Mouse (Mus musculus) frontal cortex, postnatal 10 days (tissue): ENCODE data around the gene Strada.
"Not testable (repeated sequence)": the region's sequence is repeated elsewhere in the genome, so short reads cannot be mapped to it uniquely, and the experiment has no call there.

Source experiments
- DNase-seq, 2 experiments: peaks; one replicate each; pipeline ENCODE4 v3.0.0; 2022; ENCODE audit warnings: low spot score in 2 of 2, mixed read lengths in 1 of 2

The Strada gene

DNA sequence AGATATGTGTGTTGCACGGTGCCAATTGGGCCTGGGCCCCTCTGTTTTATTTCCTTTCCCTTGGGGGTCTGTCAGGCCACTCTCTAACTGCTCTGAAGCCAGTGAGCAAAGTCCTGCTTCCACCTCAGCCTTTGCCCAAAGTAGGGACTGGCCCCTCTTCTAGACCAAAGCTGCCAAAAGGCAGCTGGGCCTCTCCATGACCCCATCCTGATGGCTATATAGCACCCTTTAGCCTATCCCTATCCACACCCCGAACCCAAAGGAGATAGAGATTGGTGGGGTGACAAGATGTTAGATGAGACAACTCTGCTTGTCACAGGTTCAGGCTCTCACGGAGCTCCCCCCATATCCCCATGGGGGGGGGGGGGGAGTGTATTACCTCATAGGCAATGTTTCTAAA is 46.2 kb downstream of the Strada start:
- no peak for DNase-seq

DNA sequence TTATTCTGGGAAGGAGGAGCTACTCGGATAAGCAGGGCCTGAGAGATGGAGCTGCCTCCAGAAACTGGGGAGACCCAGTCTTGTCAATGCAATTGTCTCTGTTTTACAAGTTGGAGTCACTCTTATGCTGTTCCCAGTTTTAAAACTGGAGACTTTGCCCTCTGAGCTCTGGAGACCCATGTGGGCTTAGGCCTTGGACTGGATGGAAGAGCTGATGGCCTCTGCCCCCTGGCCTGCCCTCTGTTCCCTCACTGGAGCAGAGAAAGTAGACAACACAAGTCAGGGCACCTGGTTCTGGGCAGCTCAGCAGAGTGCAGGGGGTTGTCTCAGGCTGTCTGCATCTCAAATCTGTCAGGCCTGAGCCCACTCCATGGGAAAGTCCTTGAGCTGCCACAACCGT is 47.2 kb downstream of the Strada start:
- no peak for DNase-seq

DNA sequence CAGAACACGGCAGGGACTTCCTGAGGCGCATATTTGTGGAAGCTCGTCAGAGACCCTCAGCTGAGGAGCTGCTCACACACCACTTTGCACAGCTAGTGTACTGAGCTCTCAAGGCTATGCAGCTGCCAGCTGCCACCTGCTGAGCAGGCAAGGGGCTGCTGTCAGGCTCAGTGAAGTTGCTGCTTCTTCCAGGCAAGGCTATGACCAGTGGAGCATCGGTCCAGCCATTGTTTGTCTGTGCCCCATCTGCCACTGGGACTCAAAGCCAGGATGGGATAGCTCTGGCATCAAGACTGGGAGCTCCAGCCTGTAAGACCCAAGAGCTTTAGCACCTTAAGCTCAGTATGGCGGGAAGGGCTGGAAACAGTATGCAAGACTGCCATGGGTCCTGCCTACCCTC is 47.9 kb downstream of the Strada start:
- no peak for DNase-seq

DNA sequence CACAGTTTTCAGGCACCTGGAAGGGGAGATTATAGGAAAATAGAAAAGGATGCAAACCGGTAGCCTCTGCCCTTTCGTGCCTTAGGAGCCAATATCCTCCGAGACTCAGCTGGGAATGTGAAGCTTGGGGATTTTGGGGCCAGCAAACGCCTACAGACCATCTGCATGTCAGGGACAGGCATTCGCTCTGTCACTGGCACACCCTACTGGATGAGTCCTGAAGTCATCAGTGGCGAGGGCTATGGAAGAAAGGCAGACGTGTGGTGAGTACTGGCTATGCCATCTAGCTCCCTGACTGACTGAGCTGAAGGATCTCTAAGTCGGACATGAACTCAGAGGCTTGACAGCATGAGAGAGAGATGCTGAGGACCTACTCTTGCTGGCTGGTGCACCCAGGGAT is 49.8 kb downstream of the Strada start:
- no peak for DNase-seq

DNA sequence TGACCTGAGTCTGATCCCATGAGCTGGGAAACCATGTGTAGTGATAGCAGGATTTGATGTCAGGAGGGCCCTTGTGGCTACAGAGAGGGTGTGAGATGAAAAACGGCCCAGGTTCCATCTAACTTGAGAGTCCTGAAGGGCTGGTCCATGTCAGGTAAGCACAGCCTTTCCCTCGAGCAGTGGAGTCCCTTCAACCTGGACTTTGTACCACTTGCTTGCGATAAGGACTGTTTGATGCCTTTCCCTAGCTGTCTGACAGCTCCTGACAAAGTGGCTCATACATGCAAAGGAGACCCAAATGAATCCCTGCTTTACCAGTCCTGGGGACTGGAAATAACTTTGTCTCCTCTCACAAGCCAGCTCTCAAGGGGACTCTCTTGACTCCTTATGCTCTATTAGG is 50.7 kb downstream of the Strada start:
- no peak for DNase-seq

DNA sequence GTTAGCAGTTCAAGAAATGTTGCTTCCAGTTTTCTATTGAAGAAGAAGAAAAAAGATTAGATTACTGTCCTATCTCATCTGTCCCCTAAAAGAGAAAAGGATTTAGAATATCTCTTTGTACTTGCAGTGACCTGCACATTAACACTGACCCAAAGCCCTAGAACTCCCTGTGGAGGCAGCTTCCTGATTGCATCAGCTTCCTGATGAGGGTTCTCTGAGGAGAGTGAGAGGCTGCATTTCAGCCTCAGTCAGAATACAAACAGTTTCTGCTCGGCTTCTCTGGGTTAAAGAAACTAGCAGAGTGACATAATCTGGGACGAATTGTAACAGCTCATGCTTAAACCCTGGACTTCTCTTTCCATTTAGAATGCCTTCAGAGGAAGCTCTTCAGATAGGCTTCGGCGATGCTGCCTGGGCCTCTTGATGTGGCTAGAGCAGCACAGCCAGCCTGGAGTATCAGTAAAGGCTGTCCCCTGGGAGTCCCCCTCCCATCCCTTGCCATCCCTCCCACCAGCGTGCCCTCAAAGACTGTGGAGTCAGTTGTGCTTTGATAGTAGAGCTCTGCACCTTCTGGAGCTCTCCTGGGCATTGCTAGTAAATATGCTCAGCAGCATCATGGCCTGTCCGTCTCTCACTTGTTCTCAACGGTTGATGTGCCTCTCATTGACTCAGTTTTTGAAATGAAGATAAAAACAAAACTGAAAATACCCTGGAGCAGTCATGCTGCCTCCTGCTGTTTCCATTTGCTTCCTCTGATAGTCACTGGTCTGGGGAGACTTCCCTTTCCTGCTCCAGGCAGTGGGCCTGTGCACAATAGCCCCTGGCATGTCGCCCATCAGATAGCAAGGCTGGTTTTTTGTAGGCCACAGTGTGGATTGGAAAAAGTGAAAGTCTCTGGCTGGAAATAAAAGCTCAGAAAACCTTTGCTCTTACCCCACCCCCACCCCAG is 67.1 kb downstream of the Strada start:
- peak; percentile 24 to 52 for DNase-seq

DNA sequence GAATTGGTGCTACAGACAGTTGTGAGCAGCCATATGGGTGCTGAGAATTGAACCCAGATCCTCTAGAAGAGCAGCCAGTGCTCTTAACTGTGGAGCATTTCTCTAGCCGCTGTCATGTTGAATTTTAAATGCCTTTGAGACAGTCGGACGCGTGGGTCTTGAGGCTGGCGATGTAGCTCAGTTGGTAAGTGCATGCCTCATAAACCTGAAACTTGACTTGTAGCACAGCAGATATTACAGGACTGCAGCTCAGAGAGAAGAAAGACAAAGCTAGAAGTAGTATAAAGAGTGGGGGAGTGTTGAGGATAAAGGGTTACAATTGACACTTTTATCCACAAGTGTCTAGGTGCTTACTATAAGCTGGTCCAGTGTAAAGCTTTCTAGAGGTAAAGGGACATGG is 69.5 kb downstream of the Strada start:
- DNase-seq, result no peak

DNA sequence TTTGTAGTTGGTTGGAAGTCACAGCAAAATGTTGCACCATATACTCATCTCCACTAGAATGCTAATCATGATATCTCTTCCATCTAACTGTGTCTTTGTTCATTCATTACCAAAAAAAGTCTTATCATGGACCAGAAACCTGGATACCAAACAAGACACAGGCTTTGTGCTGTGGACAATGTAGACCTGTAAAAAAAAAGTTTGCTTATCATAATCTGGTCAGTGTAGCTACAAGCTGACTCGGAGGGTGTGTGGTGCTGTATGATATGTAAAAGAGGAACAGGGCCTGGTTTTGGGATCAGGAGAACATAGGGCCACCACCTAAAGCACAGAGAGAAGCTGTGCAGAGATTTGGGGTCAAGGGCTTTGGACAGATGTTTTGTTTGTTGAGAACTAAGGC is 72.5 kb downstream of the Strada start:
- DNase-seq, result no peak

DNA sequence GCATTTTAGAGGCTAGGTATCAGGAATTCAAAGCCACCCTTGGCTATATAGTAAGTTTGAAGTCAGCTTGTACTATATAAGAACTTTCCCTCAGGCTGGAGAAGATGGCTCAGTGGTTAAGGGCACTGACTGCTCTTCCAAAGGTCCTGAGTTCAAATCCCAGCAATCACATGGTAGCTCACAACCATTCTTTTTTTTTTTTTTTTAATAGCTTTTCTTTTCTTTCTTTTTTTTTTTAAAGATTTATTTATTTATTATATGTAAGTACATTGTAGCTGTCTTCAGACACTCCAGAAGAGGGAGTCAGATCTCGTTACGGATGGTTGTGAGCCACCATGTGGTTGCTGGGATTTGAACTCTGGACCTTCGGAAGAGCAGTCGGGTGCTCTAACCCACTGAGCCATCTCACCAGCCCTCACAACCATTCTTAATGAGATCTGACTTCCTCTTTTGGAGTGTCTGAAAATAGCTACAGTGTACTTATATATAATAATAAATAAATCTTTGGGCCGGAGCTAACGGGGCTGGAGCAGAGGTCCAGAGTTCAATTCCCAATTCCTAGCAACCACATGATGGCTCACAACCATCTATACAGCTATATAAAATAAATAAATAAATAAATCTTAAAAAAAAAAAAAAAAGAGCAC is 75.1 kb downstream of the Strada start:
- not testable (repeated sequence) for DNase-seq

DNA sequence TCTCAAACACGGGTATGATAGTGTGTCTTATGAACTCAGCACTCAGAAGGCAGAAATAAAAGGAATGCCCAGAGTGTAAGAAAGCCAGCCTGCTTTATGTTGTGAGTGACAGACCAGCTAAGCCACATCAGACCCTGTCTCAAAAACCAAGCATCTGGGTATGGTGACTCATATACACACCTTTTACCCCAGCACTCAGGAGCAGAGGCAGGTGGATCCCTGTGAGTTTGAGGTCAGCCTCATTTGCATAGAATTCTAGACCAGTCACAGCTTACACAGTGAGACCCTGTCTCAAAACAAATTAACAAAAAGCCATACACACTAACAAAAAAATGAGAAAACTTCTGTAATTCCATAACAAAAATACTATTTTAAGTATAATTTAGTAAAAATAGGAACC is 76.1 kb downstream of the Strada start:
- DNase-seq, result no peak

DNA sequence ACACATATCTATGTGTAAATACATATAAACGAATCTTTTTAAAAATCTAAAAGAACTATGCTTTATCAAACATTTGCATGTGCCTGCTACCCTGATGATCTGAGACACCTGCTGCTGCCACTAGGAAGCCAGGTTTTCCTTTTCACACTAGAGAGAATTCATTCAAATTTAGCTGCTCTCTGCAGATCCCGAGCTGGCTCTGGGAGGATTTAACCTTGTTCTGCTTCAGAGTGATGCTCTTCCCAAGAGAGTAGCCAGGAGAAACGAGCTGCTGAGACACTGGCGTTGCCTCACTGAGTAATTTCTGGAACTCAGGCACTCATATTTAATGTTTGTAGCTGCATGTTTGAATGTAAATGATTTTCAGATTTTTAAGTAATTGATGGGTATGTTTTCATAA is 77.2 kb downstream of the Strada start:
- no peak for DNase-seq

DNA sequence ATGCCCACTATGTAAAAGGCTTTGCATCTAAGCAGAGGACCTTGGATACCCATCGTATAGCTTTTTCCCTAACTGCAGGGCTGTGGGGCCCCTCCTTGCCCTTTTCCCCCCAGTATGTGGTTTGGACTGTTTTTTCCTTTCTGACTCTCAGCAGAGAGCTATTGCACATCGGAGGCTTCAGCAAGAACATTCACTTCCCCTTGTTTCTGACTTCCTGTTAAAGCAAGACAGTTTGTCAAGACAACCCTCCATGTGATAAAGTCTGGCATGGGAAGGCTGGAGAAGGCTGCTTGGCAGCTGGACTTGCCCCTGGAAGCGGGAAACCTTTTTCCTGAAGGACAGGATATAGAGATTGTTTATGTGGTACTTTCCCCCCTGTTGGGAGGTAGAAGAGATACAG is 79.2 kb downstream of the Strada start:
- peak in 1 of 2 experiments; percentile 21 for DNase-seq

DNA sequence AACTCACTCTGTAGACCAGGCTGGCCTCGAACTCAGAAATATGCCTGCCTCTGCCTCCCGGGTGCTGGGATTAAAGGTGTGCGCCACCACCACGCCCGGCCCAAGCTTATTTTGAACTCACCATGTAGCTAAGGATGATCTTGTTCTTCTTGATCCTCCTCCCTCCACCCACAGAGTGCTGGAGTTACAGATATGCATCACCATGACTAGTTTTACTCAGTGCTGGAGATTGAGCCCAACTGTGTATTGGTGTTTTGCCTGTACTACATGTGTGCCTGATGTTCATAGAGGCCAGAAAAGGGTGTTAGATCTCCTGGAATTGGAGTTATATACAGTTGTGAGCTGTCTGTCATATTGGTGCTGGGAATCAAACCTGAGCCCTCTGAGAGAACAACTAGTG is 79.7 kb downstream of the Strada start:
- DNase-seq, result no peak
